Mouse (Mus musculus) cerebellum, postnatal 10 days (tissue): ENCODE measurements around the gene Tspan9.

Experiments used
- DNase-seq, 2 experiments: peaks; one replicate each; pipeline ENCODE4 v3.0.0; 2021; ENCODE audit warnings: mixed read lengths in 2 of 2

The Tspan9 gene

DNA sequence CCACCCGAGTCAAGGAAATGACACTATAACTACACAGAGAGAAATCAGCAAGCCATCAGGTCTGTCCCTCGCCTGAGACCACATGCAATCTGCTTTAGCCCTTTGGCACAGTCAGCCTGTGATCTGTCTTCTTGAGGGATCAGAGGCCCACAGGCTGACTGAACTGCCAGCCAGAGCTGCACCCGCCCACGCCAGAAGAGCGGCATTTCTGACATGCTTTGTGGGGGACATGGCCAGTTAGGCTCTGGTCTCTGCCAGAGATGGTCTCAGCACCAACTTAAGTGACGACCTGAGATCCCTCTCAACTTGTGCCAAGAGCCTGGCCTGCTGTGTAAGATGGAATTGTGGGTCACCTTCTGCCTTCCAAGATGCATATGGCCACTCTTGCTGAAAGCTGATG lies 166.7 kb downstream of the Tspan9 start:
- DNase-seq = no peak

DNA sequence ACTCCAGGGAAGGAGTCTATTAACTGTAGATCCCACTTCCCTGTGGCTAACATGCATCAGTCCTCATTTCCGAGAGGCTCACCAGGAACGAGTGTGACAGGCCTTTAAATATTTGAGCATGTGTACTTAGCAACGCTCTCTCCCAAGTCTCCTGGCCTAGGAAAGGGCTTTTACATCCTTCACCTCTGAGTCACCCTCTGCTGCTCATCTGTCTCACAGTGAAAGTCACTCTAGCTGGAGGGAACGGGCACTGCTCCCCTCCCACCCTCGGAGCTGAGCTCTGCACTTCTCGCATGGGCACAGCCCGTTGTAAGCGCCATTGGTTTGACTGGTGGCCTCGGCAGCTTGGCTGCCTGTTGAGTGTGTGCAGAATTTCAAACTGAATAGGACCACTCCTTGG lies 169.4 kb downstream of the Tspan9 start:
- DNase-seq = no peak

DNA sequence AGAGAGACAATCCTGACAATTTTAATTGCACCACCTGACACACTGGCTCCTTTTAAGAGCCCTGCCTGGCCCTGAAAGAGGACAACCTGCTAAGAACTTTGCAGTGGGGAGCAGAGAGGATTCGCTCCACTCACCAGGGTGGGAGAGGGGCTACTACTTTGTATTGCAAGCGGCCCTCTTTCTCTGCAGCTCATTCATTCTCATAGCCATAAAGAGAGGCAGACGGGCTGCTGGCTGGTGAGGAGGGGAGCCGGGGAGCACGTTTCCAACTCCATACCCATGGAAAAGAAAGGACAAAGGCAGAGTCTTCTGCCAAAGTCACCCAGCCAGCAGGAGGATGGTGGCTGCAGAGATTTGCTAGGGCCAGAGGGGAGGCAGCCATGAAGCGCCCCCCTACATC lies 169.8 kb downstream of the Tspan9 start:
- DNase-seq = no peak

- no peak for DNase-seq
These were observed 171.5 kb downstream of the Tspan9 start for GRCm38 (mm10) chr6:127971931-127972330.

DNA sequence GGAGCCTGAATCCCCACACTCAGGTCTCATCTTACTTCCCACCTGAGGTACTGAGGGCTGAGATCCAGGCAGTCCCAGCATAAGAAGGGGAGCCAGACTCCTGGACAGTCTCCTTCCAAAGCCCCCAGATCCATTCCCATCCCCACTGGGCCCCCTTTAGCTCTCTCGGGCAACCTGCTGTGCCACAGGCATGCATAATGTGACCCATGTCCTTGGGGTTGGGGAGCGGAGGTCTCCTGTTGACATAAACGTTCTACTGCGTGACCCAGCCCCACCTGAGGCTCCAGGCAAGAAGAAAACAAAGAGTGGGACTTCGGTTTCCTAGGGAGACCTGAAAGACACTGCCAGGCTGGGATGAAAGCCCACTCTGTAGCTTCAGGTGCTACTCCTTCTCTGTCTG lies 172.5 kb downstream of the Tspan9 start:
- no peak for DNase-seq

GRCm38 (mm10) chr6:127970120-127970519 lies 173.3 kb downstream of the Tspan9 start:
- peak; percentile 93 to 95 for DNase-seq

- DNase-seq = no peak
These were observed 173.7 kb downstream of the Tspan9 start for GRCm38 (mm10) chr6:127969709-127970108.

GRCm38 (mm10) chr6:127965497-127965896 lies 177.9 kb downstream of the Tspan9 start:
- DNase-seq = peak; percentile 50 to 57

DNA sequence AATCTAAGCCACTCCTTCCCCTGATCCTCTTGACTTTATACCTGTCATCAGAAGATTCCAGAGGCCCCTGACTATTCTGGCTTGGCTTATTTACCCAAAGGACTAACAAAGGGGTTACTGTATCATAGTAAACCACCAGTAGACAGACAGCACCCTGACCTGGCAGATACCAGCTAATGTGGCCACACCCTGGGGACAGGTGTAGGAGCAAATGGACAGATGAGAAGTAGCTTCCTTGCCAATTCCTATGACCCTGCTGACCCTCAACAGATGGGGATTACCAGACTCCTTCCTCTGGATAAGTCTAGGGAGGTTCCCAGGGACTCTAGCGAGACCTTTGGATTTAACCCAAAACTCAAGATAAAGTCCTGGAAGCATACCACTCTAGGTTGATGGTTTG lies 183.2 kb downstream of the Tspan9 start:
- DNase-seq = no peak

DNA sequence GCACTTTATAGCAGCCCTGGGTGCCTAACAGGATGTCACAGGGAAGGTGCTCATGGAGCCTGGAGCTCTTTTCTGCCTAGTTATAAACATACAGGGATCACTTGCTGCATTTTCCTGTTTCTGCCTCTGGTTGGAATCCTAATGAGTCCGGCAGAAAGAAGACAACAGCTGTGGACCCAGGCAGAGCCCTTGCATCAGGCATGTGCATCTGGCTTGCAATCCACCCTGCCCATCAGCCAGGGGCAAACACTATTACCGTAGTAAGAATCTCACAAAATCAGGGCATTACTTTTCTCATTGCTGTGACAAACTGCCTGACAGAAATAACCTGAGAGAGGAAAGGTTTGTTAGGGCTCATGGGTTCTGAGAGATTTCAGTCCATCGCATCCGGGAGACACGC lies 187.2 kb downstream of the Tspan9 start:
- no peak for DNase-seq

GRCm38 (mm10) chr6:127953071-127953470 lies 190.3 kb downstream of the Tspan9 start:
- no peak for DNase-seq

GRCm38 (mm10) chr6:127949885-127950284 lies 193.5 kb downstream of the Tspan9 start:
- DNase-seq = peak; percentile 57 to 67

- DNase-seq = no peak
These were observed 194.7 kb downstream of the Tspan9 start for GRCm38 (mm10) chr6:127948656-127949055.

- DNase-seq = peak; percentile 91 to 95
These were observed 197.7 kb downstream of the Tspan9 start for GRCm38 (mm10) chr6:127945725-127946124.

DNA sequence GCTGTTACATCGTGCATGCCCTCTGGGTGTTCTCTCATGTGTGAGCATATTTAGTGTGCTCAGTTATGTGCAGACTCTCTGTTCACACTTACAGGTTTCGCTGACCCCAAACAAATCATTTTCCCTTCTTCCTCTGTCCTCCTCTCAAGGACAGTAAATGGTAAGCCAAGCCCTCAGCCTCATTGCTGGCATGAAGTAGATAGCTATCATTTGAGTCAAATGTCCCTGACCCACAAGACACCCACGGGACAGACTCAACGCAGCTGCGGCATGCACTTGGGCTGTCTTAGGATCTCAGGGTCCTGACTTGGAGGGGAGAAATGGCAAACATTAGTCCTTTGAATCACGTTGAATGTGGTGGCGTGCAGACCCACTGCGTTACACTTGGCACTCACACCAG lies 201.0 kb downstream of the Tspan9 start:
- DNase-seq = no peak

- DNase-seq = no peak
These were observed 208.3 kb downstream of the Tspan9 start for GRCm38 (mm10) chr6:127935105-127935504.

DNA sequence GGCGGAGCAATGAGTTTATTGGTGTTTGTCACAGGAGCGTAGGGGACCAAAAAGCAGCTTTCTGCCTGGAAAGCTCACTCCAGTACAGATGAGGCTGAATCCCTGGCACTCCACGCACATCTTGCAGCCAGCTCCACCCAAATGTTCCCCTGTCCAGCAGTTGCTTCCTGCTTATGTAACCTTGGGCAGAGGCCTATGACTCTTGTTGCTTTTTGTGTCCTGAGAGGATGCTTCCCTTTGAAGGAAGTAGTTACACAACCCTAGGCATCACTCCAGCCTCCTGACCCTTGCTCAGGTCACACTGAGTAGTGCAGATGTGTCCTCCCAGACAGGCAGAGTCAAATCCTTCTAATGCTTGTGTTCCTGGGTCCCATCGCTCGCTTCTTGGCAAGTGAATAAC lies 209.6 kb downstream of the Tspan9 start:
- DNase-seq = no peak

DNA sequence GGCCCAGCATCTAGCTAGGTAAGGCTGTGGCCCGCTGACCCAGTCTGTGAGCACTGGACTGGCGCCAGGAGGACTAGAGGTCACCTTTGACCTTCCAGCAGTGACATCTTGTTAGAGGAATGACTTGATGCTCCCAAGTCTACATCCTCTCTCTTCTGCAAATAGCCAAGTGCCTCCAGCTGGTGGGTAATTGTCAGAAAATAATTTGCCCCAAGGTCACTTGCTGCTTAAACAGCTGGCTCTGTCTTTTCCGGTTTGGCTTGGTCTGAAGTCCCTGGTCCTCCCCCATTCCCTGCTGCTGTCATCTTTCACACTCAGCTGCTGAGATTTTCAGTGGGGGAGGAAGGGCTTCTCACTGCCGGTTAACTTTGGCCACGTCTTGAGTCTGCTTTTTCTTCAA lies 210.7 kb downstream of the Tspan9 start:
- peak in 1 of 2 experiments; percentile 32 for DNase-seq

DNA sequence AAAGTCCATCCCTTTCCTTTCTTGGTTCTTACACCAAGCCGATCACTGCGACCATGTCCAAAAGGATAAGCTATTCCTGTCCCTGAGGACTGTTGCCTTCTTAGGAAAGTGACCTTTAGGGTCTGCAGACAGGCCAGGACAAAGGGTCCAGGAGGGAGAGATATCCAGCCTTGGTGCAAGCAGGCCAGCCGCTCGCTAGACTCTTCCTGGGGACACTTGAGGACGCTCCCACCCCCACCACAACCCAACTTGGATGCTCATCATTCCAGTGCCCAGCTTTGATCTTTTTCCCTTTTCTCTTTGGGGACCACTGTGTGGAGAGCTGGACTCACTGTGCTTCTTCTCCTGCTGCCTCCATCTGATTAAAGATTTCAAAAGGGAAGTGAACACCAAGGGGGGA lies 214.7 kb downstream of the Tspan9 start:
- no peak for DNase-seq

DNA sequence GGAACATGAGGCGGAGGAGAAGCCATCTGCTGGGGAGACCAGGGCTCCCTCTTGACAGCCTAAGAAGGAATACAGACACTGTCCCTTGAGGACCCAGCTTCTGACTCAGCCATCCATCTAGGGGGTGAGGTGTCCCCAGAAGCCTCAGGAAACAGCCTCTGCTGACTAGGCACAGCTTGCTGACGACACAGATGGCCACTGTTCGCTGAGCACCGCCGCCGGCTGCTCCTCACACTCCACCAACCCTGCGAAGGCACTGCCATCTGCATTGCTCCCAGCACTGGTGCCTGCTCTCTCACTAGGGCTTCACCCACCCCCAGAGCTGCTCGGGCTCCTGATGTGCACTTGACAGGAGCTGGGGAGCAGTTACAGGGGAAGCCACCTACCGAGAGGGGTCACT lies 217.5 kb downstream of the Tspan9 start:
- peak; percentile 59 to 69 for DNase-seq

DNA sequence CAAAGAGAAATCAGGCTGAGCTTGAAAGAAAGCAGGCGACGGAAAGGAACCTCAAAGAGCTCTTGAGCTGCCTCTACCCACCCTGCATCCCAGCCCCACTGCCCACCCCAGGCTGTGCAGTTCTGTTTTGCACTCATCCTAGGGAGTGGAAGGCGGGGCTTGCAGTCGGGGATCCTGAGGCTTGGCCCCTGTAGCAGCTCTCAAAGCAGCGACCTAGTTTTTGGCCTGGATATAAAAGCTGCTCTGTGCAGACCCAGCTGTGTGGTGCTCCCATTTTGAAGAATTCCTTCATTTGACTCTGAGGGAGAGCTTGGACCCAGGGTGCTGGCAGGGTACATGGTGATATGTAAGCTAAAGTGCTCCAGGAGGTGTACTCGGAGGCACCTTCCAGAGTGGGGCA lies 218.6 kb downstream of the Tspan9 start:
- DNase-seq = peak in 1 of 2 experiments; percentile 28

GRCm38 (mm10) chr6:127923296-127923695 lies 220.1 kb downstream of the Tspan9 start:
- peak; percentile 77 to 78 for DNase-seq

DNA sequence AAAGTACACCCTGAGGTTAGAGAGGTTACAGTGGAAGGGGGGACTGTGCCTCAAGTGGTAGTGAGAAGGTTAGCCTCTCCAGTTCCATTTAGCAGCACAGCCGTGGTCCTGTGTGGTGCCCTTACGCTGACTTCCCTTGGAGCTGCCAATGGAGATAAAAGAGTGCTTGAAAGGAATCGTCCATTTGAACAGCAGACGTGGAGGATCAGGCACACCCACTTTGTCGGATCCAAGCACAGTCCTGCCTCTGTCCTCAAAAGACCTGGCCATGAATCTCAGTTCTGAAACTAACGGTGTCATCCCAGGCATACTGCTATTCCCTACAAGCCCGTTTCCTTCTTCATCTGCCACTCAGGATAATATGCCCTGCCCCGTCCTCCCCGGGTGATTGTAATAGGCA lies 221.4 kb downstream of the Tspan9 start:
- no peak for DNase-seq

GRCm38 (mm10) chr6:127920652-127921051 lies 222.7 kb downstream of the Tspan9 start:
- DNase-seq = peak; percentile 91 to 94

- no peak for DNase-seq
These were observed 223.9 kb downstream of the Tspan9 start for GRCm38 (mm10) chr6:127919491-127919890.

DNA sequence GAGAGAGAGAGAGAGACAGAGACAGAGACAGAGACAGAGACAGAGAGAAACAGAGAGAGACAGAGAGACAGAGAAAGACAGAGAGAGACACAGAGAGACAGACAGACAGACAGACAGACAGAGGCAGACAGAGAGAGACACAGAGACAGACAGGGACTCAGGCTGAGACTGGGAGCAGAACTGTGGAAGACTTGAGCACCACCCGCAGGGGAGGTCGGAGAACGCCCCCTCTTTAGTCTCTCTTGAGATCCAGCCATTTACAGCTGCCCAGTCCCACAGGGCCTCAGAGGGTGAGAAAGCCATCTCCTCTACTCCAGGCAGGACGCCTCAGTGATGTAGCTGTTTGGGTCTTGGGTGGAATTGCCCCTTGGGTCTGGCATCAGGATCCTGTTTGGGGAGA lies 225.7 kb downstream of the Tspan9 start:
- no peak for DNase-seq
